Mouse (Mus musculus): ENCODE results near the gene Rhod. TPM values are rescaled to one million over a fixed set of nuclear protein-coding genes. Genes with fewer than 3 reads are reported as not detected.
"Not testable (repeated sequence)": the region's sequence is repeated elsewhere in the genome, so short reads cannot be mapped to it uniquely, and the experiment has no call there.

Rhod gene
- total RNA-seq (2021) = 1 to 10 TPM in 1 of 2 experiments, under 1 TPM in 1; 0.59 to 1.3 TPM
- long read RNA-seq, experiment 1 = 0 reads
- long read RNA-seq, experiment 2, partial matches to known transcripts = 0 of 1 reads
- long read RNA-seq, experiment 2, other reads (novel, unspliced or antisense) = 0 of 1 reads

GRCm38 (mm10) chr19:4439161-4439801 lies at the start of gene Rhod:
Gene Rhod, minus strand, starts transcription at chr19:4439432.
- no peak for DNase-seq (ENCODE audit: low spot score in 2 of 2)

- no peak for DNase-seq (ENCODE audit: low spot score in 2 of 2)
Observed at GRCm38 (mm10) chr19:4487877-4488276, 48.6 kb upstream of the Rhod start.

GRCm38 (mm10) chr19:4485006-4485405 lies 45.8 kb upstream of the Rhod start:
- no peak for DNase-seq (ENCODE audit: low spot score in 2 of 2)

- no peak for DNase-seq (ENCODE audit: low spot score in 2 of 2)
Observed at GRCm38 (mm10) chr19:4482111-4482859, 43.1 kb upstream of the Rhod start.

GRCm38 (mm10) chr19:4481326-4481725 lies 42.1 kb upstream of the Rhod start:
- DNase-seq (ENCODE audit: low spot score in 2 of 2) = peak; percentile 53 to 65

GRCm38 (mm10) chr19:4480041-4480440 lies 40.8 kb upstream of the Rhod start:
- DNase-seq (ENCODE audit: low spot score in 2 of 2) = no peak

DNA sequence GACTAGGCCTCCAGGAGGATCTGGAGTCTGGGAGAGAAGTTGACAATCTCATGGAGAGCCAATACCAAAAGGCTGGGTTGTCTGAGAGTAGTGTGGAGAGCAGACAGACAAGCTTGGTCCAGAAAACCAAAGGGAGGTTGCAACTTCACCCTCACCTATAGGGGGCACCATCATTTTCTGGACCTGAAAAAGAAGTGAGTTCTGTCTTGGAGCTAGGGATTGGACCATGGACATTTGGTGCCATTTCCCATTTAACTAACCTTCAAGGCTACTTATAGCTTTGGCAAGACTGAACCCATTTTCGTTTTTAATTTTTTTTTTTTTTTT lies 38.9 kb upstream of the Rhod start:
- DNase-seq (ENCODE audit: low spot score in 2 of 2) = no peak

GRCm38 (mm10) chr19:4477345-4478189 lies 38.3 kb upstream of the Rhod start, which contains the start of gene Syt12:
Gene Syt12, minus strand, starts transcription at chr19:4477447.
- DNase-seq (ENCODE audit: low spot score in 2 of 2) = peak; percentile 57 to 65

DNA sequence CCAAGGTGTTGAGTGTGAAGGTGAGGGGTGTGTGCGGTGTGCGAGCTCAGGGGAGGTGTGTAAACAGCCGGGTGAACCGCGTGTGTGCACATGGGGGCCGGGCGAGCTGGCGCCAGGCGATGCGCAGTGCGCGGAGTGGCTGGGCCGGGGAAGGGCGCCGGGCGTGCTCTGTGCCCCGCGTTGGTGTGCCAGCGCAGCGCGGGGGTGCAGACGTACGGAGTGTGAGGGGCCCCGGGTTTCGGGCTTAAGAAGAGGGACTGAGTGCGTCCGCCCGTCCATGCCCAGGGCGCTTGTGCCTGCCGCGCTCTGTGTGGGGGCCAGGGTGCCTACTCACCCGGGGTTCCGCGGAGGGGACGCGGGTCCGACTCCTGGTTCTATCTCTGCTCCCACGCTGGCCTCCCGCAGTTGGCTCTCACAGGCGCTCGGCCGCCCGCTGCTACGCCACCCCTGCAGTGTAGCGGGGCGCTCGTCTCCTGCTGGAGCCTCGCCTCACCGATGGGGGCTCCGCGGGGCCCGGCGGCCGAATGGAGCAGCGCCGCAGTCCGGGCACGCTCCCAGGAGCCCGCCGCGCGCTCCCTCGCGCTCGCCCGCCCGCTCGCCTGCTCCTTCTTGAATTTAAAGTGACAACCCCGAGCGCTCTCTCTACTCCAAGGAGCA lies 37.5 kb upstream of the Rhod start:
- peak; percentile 62 to 79 for DNase-seq (ENCODE audit: low spot score in 2 of 2)

DNA sequence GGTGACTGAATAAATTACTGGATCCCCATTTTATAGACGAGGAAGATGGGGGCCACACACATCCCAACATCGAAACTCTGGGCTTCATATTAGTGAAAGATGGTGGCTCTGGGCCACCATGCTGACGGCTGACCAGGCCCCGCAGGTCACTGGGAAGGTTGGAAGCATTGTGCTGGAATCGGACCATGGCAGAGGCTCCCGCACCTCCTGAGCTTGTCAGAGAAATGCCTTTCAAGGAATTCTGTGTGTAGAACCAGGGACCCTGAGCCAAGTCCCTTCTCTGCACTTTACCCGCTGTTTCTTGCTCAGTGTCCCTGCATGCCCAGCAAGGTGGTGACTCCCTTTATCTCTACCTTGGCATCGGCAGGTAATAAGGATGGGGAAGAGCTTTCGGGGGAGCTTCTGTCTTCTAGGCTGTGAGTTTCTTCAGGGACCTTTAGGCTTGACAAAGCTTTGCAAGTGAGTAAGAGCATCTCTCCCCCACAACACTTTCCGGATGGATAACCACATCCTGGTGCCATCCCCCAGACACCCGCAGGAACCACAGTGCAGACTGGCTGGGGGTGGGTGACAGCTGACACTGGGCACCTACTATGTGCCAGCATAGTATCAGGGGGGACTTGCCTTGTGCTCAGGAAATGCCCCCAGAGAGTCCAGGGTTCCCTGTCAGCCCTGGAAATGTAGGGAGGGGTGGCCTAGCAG lies 36.1 kb upstream of the Rhod start:
- peak; percentile 38 to 39 for DNase-seq (ENCODE audit: low spot score in 2 of 2)

DNA sequence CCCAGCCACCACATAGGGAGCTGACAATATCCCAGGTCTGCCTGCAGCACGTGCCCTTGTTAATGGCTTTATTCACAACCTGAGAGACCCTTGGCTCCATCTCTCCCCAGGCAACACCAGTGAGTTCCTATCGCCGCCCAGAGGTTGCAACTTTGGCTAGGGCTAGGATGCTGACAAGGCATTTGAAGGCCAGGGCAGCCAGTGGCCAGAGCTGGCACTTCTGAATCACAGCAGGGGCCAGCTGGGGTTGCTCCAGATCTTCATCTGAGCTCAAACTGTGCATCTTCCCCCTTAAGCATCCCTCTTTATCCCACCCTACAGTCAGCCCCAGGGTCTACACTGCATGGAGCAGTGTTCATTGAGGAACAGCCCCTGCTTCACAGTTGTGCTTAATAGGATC lies 35.5 kb upstream of the Rhod start:
- no peak for DNase-seq (ENCODE audit: low spot score in 2 of 2)

DNA sequence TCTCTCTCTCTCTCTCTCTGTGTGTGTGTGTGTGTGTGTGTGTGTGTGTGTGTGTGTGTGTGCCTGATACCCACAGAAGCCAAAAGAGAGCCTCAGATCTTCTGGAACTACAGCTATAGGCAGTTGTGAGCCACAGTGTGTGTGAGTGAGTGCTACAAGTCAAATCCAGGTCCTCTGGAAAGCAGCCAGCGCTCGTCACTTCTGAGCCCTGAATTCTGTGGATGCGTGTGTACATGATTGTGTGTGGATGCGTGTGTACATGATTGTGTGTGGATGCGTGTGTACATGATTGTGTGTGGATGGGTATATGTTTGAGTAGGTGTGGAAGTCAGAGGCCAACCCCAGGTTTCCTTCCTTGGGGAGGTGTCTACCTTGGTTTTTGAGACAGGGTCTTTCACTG lies 34.3 kb upstream of the Rhod start:
- no peak for DNase-seq (ENCODE audit: low spot score in 2 of 2)

- DNase-seq (ENCODE audit: low spot score in 2 of 2) = no peak
Observed at GRCm38 (mm10) chr19:4468363-4468762, 29.1 kb upstream of the Rhod start.

DNA sequence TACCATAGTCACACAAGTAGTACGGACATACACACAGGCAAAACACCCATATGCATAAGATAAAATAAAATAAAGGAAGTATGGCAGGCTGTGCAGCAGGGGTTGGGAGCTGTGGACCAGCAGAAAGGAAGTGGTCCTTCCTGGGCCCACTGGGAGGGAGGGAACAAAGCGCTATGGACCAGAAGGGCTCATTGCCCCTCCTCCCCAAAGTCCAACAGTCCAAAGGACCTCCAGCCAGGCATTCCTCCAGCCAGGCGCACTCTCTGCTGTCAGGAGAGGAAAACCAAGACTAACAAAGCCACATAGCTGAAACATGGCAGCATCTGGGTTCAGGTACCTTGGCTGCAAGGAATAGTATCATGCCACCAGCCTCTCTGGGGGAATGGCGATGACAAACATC lies 25.4 kb upstream of the Rhod start:
- no peak for DNase-seq (ENCODE audit: low spot score in 2 of 2)

GRCm38 (mm10) chr19:4461981-4462380 lies 22.7 kb upstream of the Rhod start:
- DNase-seq (ENCODE audit: low spot score in 2 of 2) = no peak

GRCm38 (mm10) chr19:4456227-4456626 lies 17.0 kb upstream of the Rhod start:
- DNase-seq (ENCODE audit: low spot score in 2 of 2) = peak in 1 of 2 experiments; percentile 60

- DNase-seq (ENCODE audit: low spot score in 2 of 2) = peak in 1 of 2 experiments; percentile 22
Observed at GRCm38 (mm10) chr19:4455071-4455800, 16.0 kb upstream of the Rhod start.

DNA sequence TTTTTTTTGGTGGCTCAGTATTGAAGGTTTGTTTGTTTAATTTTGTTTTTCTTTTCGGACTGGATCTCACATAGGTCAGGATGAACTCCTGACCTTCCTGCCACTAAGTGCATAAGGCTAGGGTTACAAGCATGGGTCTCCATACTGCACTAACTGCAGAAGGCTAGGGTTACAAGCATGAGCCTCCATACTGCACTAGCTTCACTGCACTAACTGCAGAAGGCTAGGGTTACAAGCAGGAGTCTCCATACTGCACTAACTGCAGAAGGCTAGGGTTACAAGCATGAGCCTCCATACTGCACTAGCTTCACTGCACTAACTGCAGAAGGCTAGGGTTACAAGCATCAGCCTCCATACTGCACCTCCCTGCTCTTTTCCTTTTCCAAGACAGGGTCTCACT lies 14.8 kb upstream of the Rhod start:
- not testable (repeated sequence) for DNase-seq (ENCODE audit: low spot score in 2 of 2)

DNA sequence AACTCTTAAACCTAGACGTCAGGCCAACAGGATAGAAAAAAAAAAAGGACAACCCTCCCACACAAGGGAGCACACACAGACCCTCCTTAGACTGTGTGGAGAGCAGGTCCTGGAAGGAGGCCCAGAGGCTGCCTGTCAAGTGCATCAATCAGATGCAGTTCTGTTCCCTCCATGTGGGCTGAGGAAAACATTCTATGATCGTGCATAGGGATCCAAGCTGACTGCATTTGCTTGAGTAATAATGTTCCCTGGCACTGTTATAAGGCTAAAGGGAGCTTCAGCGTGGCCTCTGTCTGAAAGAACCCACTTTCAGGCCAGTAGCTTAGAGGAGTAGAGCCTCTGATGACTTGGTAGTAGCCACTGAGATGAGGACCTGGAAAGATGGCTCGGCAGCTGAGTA lies 13.3 kb upstream of the Rhod start:
- DNase-seq (ENCODE audit: low spot score in 2 of 2) = no peak

- no peak for DNase-seq (ENCODE audit: low spot score in 2 of 2)
Observed at GRCm38 (mm10) chr19:4451965-4452364, 12.7 kb upstream of the Rhod start.

Measured in left cerebral cortex, adult 18-20 months (tissue).